Mouse (Mus musculus) thymus, adult 2 months (tissue): ENCODE results near the gene Prdm13.

Experiments
- CTCF ChIP-seq: fragments of 200-500 bp; IDR thresholded peaks from 2 replicates; pipeline ENCODE4 v1.5.1; 2012; ENCODE audit warnings: mild to moderate bottlenecking, control low read depth, low read length, moderate library complexity, borderline replicate concordance; ENCODE audit not compliant: control insufficient read depth, poor library complexity, insufficient read depth; ENCODE audit errors: extremely low read depth
- POLR2A ChIP-seq: fragments of 200-500 bp; IDR thresholded peaks from 2 replicates; pipeline ENCODE4 v1.6.1; 2012; ENCODE audit warnings: mild to moderate bottlenecking, low read length, control low read depth, moderate library complexity; ENCODE audit not compliant: control insufficient read depth, poor library complexity, insufficient read depth; ENCODE audit errors: extremely low read depth

DNA sequence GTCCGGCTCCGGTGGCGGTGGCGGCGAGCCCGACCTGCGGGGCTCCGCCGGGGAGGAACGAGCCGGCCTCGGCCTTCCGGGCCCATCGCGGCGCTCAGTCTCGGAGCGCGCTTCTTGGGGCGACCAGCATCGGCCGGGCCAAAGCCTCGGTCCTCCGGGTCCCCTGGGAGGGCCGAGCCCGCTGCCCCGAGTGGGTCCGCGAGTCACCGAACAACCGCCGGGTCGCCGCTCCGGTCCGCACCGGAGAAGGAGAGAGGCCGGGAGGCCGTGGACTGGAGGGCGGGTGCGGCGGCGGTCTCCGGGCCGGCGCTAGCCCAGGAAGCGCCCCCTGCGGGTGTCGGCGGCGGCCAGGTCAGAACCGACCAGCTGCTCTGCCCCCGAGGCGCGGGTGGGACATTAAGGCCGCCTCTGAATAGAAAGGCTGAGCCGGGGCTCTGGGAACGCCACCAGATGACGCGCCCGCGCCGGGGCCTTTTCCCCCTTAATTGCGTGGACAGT is 3.0 kb upstream of the Prdm13 start:
- TF ChIP-seq POLR2A (no peak), CTCF (no peak)
